Mouse (Mus musculus) hindbrain, embryonic 12.5 days (tissue): ENCODE data around the gene Ak5. TPM values are rescaled to one million over a fixed set of nuclear protein-coding genes. Genes with fewer than 3 reads are reported as not detected.
"Not testable (repeated sequence)": the region's sequence is repeated elsewhere in the genome, so short reads cannot be mapped to it uniquely, and the experiment has no call there.

Experiments
- ATAC-seq: fragments of 200-750 bp; cut with Nextera tagmentation; 2 replicates; pipeline ENCODE4 v1.8.0; 2017; ENCODE audit warnings: moderate TSS enrichment; ENCODE audit not compliant: low FRiP score
- H3K27ac ChIP-seq: fragments of 300-500 bp; sonication (generic); 2 replicates; pipeline ENCODE4 v1.5.1; 2016; ENCODE audit warnings: mild to moderate bottlenecking
- H3K27me3 ChIP-seq: fragments of 300-500 bp; sonication (generic); 2 replicates; pipeline ENCODE4 v1.6.1; 2016; ENCODE audit warnings: mild to moderate bottlenecking
- H3K36me3 ChIP-seq: fragments of 300-500 bp; sonication (generic); 2 replicates; pipeline ENCODE4 v1.6.1; 2016; ENCODE audit warnings: mild to moderate bottlenecking
- H3K4me1 ChIP-seq: fragments of 300-500 bp; sonication (generic); 2 replicates; pipeline ENCODE4 v1.6.1; 2016
- H3K4me2 ChIP-seq: fragments of 300-500 bp; sonication (generic); replicated peaks from 2 replicates; pipeline ENCODE4 v1.6.1; 2016; ENCODE audit warnings: mild to moderate bottlenecking
- H3K4me3 ChIP-seq: fragments of 300-500 bp; sonication (generic); 2 replicates; pipeline ENCODE4 v1.5.1; 2016; ENCODE audit warnings: mild to moderate bottlenecking
- H3K9ac ChIP-seq: fragments of 300-500 bp; sonication (generic); 2 replicates; pipeline ENCODE4 v1.6.1; 2016; ENCODE audit warnings: mild to moderate bottlenecking, moderate library complexity
- H3K9me3 ChIP-seq: fragments of 300-500 bp; sonication (generic); replicated peaks from 2 replicates; pipeline ENCODE4 v1.6.1; 2016; ENCODE audit warnings: mild to moderate bottlenecking
- WGBS: fragments of 180-500 bp; shearing (Covaris S2); methylation state at CpG from one replicate; pipeline ENCODE4 v1.1.7; 2016; 5-methylcytosine and 5-hydroxymethylcytosine counted together
- polyA plus RNA-seq: library from polyadenylated mRNA; unstranded; fragments of >200 nt; fragmentation: Nextera tagmentation; extraction: Ambion mirVana; gene quantifications from 2 replicates; pipeline ENCODE4 v1.2.1, GENCODE M21; 2016

Gene Ak5
- polyA plus RNA-seq, result 2.1 and 2.4 TPM in 2 replicates

GRCm38 (mm10) chr3:152668239-152668638 lies at the start of gene Ak5:
Ak5 (minus strand) TSS chr3:152668360.
- Histone ChIP-seq H3K4me1 (peaks cover 12% of the 10 kb centered on the region), H3K9ac (peak within 1 kb of the TSS; percentile 61), H3K27ac (no peak within 1 kb of the TSS), H3K4me2 (peak within 1 kb of the TSS; percentile 98), H3K36me3 (no peaks in the 10 kb centered on the region), H3K4me3 (peak within 1 kb of the TSS; percentile 57), H3K9me3 (no peaks in the 10 kb centered on the region), H3K27me3 (peaks cover 35% of the 10 kb centered on the region)
- WGBS, result 13% methylated on average over 1 of the region's 5 CpGs
- ATAC-seq, result peak; percentile 64

DNA sequence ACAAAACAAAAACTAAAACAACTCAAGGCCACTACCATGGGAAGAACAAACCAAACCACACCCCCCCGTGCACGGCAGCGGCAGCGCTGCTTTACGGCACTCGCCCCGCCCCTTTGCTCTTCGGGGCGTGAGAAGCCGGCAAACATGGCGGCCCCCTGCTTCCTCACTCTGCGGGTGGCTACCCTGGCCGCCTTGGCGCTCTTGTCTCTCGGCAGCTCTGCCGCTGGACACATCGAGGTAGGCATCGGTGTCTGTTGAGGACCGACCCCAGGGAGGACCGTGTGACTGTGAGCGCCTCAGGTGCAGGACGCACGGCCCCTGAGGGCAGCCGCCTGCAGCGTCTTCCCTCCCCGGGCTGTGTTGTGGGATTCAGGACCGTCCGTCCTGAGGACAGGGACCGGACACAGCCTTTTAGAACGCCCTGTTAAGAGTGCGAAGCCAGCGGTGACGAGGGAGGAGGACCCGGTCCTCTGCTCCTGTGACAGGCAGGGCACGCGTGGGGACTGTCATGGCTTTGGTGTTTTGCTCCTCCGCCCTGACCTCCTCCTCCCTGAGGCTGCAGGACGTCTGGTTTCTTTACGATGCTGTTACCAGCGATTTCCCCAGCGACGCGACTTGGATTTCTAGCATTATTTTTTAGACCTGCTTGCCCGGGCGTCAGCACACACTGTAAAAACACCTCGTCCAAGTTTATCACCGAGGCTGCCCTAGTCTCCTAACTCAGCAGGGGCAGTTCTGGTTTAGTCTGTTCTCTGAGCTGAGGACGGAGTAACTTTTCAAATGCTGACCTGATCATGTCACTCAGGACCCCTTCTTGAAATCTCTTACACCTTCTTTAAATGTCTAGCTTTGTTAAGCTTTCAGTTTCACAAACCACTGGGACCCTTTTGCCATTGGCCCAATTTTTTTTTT lies 46.1 kb upstream of the Ak5 start, which contains the start of gene Pigk:
Gene Pigk, plus strand, starts transcription at position 110 of the 912 bp plus-strand sequence.
- peak within 1 kb of the TSS; percentile 68 for H3K4me3 ChIP-seq
- H3K27ac ChIP-seq, result peak within 1 kb of the TSS; percentile 49; the same call in 1 of the 2 replicates
- no peaks in the 10 kb centered on the region; the same call in 1 of the 2 replicates for H3K27me3 ChIP-seq
- H3K9me3 ChIP-seq, result no peaks in the 10 kb centered on the region
- H3K4me1 ChIP-seq, result peaks cover 10% of the 10 kb centered on the region
- H3K36me3 ChIP-seq, result no peaks in the 10 kb centered on the region
- peak within 1 kb of the TSS; percentile 70 for H3K4me2 ChIP-seq
- WGBS, result 1% methylated on average over 48 of the region's 48 CpGs
- peak; percentile 91 for ATAC-seq
- peak within 1 kb of the TSS; percentile 81 for H3K9ac ChIP-seq

DNA sequence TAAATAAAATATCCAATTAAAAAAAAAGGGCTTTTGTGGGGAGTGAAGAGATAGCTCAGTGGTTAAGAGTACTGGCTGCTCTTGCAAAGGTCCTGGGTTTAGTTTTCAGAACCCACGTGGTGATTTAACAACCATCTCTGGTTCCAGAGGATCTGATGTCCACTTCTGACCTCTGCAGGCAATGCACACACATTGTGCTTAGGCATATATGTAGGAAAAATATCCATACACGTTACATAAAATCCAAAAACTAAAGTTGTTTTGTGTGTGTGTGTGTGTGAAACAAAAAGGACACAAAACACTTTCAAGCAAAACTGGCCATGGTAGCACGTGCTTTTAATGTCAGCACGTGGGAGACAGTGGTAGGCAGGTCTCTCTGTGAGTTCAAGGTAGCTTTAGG lies 44.8 kb upstream of the Ak5 start:
- no peak for ATAC-seq
- no peaks in the 10 kb centered on the region for H3K36me3 ChIP-seq
- no peaks in the 10 kb centered on the region; the same call in 1 of the 2 replicates for H3K27me3 ChIP-seq
- WGBS, result 76% methylated on average over 4 of the region's 4 CpGs
- no peak overlapping the region for H3K9ac ChIP-seq
- no peaks in the 10 kb centered on the region for H3K9me3 ChIP-seq
- no peak overlapping the region for H3K4me2 ChIP-seq
- no peak overlapping the region for H3K4me3 ChIP-seq
- no peak overlapping the region for H3K27ac ChIP-seq
- peaks cover 10% of the 10 kb centered on the region for H3K4me1 ChIP-seq

DNA sequence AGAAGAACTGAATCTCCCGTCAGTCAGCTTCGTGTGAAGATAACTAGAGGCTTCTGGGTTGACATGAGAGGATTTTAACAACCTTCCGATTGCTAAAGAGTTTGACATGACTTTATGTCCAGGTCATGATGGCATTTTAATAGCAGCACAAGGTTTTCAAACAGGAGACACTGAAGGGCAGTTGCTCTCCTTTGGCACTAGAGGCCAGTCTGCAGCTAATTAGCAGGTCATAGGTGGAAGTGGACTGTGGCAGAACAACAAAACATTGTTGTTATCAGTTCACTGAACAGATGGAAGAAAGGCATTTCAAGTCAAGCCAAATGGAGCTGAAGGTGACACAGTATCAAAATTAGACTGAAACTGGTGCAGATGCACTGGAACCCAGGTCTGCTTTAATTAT lies 41.8 kb upstream of the Ak5 start:
- 79% methylated on average over 3 of the region's 3 CpGs for WGBS
- H3K9me3 ChIP-seq, result no peaks in the 10 kb centered on the region
- H3K27me3 ChIP-seq, result no peaks in the 10 kb centered on the region; the same call in 1 of the 2 replicates
- ATAC-seq, result no peak
- H3K4me1 ChIP-seq, result peaks cover 4% of the 10 kb centered on the region
- no peak overlapping the region for H3K27ac ChIP-seq
- no peak overlapping the region for H3K4me2 ChIP-seq
- no peaks in the 10 kb centered on the region for H3K36me3 ChIP-seq
- no peak overlapping the region for H3K4me3 ChIP-seq
- H3K9ac ChIP-seq, result no peak overlapping the region

DNA sequence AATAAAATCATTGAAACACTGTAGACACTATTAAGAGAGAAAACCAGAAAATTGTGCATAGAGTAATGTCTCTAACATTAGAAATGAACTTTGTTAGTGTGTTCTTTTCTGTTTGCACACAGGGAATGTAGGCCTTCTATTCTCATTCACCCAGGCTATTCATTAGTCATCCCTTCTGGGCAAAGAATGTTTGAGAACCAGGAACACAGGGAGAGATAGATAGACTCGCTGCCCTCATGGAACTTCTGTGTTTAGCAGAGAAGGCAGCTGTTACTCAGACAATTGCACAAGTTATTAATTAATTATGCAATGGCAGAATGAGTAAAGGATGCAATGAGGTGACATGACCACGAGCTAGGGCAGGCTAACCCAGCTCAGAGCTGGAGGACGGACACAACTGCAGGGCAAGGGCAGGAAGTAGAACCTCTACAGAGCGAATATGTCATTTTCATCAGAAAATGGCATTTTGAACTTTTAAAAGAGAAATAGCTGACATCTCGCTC lies 39.2 kb upstream of the Ak5 start:
- 89% methylated on average over 5 of the region's 5 CpGs for WGBS
- Histone ChIP-seq H3K27me3 (no peaks in the 10 kb centered on the region; the same call in 1 of the 2 replicates), H3K36me3 (no peaks in the 10 kb centered on the region), H3K27ac (no peak overlapping the region), H3K9me3 (no peaks in the 10 kb centered on the region), H3K4me2 (no peak overlapping the region), H3K4me1 (no peaks in the 10 kb centered on the region), H3K4me3 (no peak overlapping the region), H3K9ac (no peak overlapping the region)
- no peak for ATAC-seq

GRCm38 (mm10) chr3:152706901-152707300 lies 38.7 kb upstream of the Ak5 start:
- Histone ChIP-seq H3K9me3 (no peaks in the 10 kb centered on the region), H3K27ac (no peak overlapping the region), H3K27me3 (no peaks in the 10 kb centered on the region; the same call in 1 of the 2 replicates), H3K4me1 (no peaks in the 10 kb centered on the region), H3K4me2 (no peak overlapping the region), H3K36me3 (no peaks in the 10 kb centered on the region), H3K9ac (no peak overlapping the region), H3K4me3 (no peak overlapping the region)
- WGBS, result 73% methylated on average over 2 of the region's 2 CpGs
- ATAC-seq, result no peak

- Histone ChIP-seq H3K4me1 (no peaks in the 10 kb centered on the region), H3K4me2 (no peak overlapping the region), H3K9me3 (no peaks in the 10 kb centered on the region), H3K27ac (no peak overlapping the region), H3K27me3 (no peaks in the 10 kb centered on the region), H3K9ac (no peak overlapping the region), H3K4me3 (no peak overlapping the region), H3K36me3 (no peaks in the 10 kb centered on the region)
- WGBS, result 63% methylated on average over 5 of the region's 5 CpGs
- ATAC-seq, result no peak
Measured at GRCm38 (mm10) chr3:152705826-152706225, 37.7 kb upstream of the Ak5 start.

DNA sequence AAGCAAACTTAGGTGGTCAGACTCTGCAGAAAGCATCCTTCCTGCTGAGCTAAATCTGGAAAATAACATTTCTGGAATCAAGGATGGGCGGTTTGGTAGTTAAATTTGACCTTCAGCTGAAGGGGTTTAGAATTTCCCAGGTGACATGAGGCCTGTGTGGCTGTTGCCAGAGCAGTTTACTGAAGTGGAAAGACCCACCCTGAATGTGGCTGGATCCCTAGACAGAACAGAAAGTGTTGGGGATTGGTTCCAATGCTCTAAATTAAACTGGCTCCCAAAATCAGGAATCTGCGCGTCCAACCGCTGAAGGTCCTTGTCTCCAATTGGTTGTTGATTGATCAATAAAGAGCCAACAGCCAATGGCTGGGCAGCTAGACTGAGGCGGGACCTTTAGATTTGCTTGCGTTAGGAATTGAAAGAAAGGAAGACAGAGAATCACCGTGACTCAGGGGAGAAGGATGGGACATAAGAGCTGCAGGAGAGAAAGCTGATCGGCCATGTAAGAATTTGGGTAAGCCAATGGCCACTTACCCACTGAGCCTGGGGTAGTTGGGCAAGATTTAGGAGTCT lies 34.2 kb upstream of the Ak5 start:
- H3K9ac ChIP-seq, result no peak overlapping the region
- H3K27ac ChIP-seq, result no peak overlapping the region
- ATAC-seq, result no peak
- H3K4me3 ChIP-seq, result peak overlapping the region; percentile 19; the same call in 1 of the 2 replicates
- no peaks in the 10 kb centered on the region for H3K36me3 ChIP-seq
- WGBS, result 45% methylated on average over 8 of the region's 8 CpGs
- H3K9me3 ChIP-seq, result no peaks in the 10 kb centered on the region
- H3K4me2 ChIP-seq, result peak overlapping the region; percentile 38
- H3K27me3 ChIP-seq, result no peaks in the 10 kb centered on the region
- H3K4me1 ChIP-seq, result no peaks in the 10 kb centered on the region

DNA sequence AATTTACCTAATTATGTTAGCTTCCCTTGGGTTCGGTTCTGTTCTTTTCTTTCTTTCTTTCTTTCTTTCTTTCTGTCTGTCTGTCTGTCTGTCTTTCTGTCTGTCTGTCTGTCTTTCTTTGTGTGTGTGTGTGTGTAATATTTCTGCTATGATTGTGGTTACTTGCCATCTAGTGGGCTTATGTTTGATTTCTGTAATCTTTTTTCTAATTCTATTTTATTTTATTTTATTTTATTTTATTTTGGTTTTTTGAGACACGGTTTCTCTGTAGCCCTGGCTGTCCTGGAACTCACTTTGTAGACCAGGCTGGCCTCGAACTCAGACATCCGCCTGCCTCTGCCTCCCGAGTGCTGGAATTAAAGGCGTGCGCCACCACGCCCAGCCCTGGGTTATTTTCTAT lies 33.4 kb upstream of the Ak5 start:
- ATAC-seq, H3K4me2 ChIP-seq, H3K27me3 ChIP-seq, H3K4me1 ChIP-seq, H3K27ac ChIP-seq, H3K36me3 ChIP-seq, H3K9me3 ChIP-seq, H3K9ac ChIP-seq, H3K4me3 ChIP-seq: not testable (repeated sequence)
- WGBS, result 92% methylated on average over 8 of the region's 8 CpGs

DNA sequence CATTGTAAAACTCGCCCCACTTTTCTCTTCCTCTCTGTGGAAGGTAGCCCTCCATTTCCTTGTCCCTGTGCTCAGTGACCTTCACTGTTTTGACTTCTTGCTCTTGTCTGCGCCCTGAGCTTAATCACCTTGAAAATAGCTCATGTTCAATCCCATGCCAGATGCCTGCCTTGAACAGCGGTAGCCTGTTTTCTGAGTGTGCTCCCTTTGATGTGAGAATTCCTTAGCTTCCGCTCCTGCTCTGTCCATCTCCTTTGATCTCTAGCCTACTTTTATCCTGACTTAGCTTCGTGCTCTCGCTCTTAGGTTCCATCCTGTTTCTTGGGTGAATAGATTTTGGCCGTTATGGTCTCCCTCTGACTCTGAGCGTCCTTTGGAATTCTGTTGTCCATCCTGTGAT lies 31.1 kb upstream of the Ak5 start:
- Histone ChIP-seq H3K9me3 (no peaks in the 10 kb centered on the region), H3K4me1 (no peaks in the 10 kb centered on the region), H3K27ac (no peak overlapping the region), H3K4me3 (no peak overlapping the region), H3K9ac (no peak overlapping the region), H3K4me2 (no peak overlapping the region), H3K27me3 (no peaks in the 10 kb centered on the region), H3K36me3 (no peaks in the 10 kb centered on the region)
- WGBS, result 70% methylated on average over 8 of the region's 8 CpGs
- no peak for ATAC-seq

DNA sequence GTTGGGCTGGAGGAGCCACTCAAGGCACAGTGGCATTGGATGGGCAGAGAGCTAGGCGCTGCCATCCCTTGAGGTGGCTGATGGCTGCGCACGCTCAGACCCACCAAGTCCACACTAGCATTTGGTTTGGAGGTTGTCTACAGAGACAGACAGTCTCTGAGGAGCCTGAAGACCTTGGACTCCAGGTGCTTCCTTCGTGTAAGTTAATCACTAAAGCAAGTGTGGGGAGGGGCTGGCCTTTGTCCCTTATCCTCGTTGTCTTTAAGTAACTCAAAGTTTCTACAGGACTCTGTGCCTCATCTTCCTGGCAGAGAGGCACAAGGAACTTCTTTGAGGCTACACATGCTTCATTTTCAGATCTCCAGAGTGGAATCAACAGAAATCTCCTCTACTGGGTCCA lies 29.9 kb upstream of the Ak5 start:
- no peak for ATAC-seq
- WGBS, result 91% methylated on average over 5 of the region's 5 CpGs

GRCm38 (mm10) chr3:152694950-152695349 lies 26.8 kb upstream of the Ak5 start:
- Histone ChIP-seq H3K36me3 (no peaks in the 10 kb centered on the region), H3K4me2 (no peak overlapping the region), H3K27me3 (no peaks in the 10 kb centered on the region), H3K4me1 (no peaks in the 10 kb centered on the region), H3K9me3 (no peaks in the 10 kb centered on the region), H3K4me3 (no peak overlapping the region), H3K27ac (no peak overlapping the region), H3K9ac (no peak overlapping the region)
- WGBS, result 92% methylated on average over 3 of the region's 3 CpGs
- ATAC-seq, result no peak

More for the DNA sequence above, 29.9 kb upstream of the Ak5 start:
- H3K4me3 ChIP-seq, result no peak overlapping the region
- no peaks in the 10 kb centered on the region for H3K27me3 ChIP-seq
- no peak overlapping the region for H3K9ac ChIP-seq
- no peaks in the 10 kb centered on the region for H3K4me1 ChIP-seq
- H3K4me2 ChIP-seq, result no peak overlapping the region
- H3K36me3 ChIP-seq, result no peaks in the 10 kb centered on the region
- H3K27ac ChIP-seq, result no peak overlapping the region
- no peaks in the 10 kb centered on the region for H3K9me3 ChIP-seq
